Mouse (Mus musculus) right cerebral cortex, postnatal 10 days (tissue): ENCODE results near the gene Olfr464.
A peak's percentile ranks its signal among the peaks of the same experiment; 100 is the strongest.

Experiments
- DNase-seq, 2 experiments: peaks; one replicate each; pipeline ENCODE4 v3.0.0; 2021; ENCODE audit warnings: low spot score in 2 of 2

The Olfr464 gene

DNA sequence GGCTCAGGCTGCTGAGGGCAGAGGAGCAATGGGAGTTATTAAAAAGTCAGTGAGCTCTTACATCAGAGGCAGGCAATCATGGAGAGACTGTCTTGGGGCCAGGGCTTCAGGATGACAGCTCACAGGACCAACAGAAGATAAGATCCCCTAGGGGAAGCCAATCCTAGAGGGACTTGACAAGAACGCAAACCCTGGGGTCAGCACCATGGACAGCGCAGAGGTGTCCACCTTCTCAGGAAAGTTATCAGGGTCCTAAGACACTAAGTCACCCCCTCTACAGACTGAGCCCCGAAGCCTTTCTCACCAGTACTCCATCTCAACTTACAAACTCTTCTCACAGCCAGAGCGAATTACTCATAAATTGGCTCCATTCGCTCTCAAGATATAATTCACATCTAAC lies at the start of gene Olfr464:
Gene Olfr464, minus strand, starts transcription at position 2 of the 400 bp plus-strand sequence.
- no peak for DNase-seq

- DNase-seq: peak in 1 of 2 experiments; percentile 11
Observed at GRCm38 (mm10) chr11:87968356-87969122, 47.8 kb upstream of the Olfr464 start.

DNA sequence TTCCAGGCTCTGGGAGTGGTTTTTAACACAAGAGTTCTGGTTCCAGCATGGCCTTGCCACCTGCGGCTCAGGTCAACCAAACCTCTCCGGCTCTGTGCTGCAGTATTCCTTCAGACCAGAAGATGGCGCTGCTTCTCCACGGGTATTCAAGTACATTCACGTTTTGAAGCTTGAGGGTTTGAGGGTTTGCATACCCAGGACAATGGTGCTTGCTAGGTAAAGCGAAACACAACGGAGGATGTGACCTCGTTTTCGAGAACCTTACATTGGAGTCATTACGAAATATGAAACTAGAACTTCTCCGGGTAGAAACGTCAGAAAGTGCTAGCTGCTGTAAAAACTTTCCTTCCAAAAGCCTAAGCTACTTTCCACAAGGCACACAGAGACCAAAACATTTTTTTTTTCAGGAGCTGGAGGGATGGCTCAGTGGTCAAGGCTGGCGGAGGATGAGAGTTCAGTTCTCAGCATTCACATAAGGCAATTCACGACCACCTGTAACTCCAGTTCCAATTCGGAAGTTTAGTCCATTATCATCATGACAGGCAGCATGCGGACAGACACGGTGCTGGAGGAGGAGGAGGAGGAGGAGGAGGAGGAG lies 47.0 kb upstream of the Olfr464 start:
- peak; percentile 75 to 84 for DNase-seq

DNA sequence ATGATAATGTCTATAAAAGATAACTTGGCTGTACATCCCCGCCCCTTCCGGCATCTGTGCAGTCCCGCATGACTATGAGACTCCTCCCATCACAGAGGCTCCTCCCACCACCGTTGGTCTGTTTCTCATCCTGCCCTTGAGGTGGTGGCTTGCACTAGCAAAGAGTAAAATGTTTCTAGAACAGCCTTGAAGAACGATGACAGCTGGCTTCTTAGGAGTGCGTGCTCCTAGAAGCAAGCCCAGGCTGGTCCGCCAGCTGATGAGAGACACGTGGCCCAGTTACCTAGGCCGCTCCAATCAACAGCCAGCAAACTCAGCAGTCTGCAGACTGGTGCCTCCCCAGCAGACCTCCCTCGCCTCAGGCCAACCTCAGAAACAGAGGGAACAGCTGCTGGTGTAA lies 45.4 kb upstream of the Olfr464 start:
- no peak for DNase-seq

DNA sequence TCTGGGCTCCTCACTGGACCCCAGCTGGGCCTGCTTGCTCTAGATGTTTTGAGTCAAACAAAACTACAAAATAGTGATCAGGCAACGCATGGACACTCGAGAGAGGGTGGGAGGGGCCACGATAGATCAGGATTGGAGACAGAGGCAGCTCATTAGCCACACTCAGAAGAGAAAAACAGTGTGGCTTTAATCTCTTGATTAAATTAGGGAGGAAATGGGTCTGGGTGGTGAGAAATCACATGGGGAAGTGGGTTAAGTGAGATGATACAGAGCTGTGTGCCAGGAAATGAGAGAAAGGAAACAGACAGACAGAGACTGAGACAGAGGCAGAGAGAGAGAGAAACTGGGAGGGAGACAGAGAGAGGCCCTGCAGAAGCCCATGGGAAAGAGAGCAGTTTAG lies 44.5 kb upstream of the Olfr464 start:
- no peak for DNase-seq

GRCm38 (mm10) chr11:87957066-87957465 lies 36.3 kb upstream of the Olfr464 start:
- DNase-seq: no peak

DNA sequence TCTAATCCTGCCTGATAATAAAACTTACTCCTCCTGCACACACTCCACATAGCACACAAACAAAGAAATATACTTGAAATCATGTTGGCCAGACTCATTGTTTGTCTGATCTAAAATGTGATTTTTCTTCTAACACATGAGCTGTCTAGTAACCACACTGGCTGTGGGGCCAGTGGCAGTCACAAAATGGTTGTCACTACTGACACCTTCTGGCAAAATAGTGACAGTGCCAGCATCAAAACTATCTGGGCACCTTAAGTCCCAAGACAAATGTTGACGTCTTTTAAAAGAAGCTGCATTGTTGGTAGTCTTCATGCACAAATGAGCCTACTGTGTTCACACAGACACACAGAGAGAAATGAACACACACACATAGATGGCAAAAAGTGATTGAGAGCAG lies 34.4 kb upstream of the Olfr464 start:
- DNase-seq: no peak

DNA sequence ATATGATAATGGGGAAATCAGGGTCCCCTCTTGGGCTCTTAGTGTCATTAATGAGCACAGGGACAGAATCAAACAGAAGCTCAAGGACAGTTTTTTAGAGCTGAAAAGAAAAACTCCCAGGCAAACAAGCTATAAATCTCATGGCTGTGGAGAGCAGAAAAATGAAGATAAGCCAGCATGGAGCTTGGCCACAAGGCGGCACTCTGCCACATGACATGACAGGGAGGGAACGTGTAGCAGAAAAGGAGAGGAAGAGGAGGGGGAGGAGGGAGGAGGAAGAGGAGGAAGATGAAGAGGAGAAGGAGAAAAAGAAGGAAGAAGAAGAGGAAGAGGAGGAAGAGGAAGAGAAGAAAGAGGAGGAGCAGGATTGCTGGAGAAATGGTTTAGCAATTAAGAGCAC lies 29.2 kb upstream of the Olfr464 start:
- no peak for DNase-seq

DNA sequence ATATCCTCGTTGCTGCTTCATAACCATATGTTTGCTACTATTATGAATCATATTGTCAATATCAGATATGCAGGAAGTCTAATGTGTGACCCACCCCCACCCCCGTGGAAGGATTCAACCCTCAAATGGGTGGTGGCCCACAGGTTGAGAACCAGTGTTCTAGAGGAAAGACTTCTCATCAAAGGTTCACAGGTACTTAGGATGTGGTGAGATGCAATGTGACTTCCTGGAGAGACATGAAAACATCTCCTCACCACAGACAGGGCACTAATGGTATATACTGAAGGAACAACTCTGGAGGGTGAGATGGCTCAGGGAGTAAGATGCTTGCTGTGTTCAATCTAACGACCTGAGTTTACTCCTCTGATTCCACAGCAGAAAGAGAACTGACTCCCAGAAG lies 14.7 kb upstream of the Olfr464 start:
- no peak for DNase-seq

DNA sequence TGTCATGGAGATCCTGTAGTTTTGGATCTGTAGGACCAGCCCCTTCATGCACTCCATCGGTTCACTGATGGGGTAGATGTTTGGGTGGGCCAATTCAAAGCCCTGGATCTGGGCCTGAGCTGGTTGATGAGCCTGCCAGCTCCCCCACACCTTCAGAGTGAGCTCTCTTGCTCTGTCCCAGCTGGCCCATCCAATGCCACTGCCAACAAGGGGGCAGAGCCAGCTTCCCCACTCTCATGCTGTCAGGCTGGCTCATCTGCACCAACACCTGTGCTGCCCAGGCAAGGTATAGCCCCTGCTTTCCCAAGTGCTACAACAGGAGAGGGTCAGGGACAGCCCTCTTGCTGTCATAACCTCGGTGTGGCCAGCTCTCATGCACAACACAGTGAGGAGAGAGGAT lies 13.0 kb upstream of the Olfr464 start:
- DNase-seq: no peak

DNA sequence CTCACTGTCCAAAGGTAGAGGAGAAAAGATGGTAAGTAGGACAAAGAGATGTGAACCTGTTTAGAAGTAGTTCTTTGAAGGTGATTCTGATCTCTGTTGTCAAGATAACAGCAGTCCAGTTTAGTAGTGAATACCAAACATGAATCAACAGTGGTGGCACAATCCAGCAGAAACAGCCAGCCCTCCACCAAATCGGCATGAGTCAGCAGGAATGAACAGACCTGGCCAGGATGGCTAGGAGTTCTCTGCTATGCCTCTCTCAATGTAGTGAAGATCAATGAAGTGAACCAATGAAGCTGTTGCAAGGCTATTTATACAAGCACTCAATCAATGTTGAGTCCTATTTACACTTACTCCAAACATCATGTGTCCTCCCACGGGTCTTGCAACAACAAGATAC lies 9.6 kb upstream of the Olfr464 start:
- DNase-seq: no peak

- no peak for DNase-seq
Observed at GRCm38 (mm10) chr11:87920301-87920700, 466 bp downstream of the Olfr464 start.

DNA sequence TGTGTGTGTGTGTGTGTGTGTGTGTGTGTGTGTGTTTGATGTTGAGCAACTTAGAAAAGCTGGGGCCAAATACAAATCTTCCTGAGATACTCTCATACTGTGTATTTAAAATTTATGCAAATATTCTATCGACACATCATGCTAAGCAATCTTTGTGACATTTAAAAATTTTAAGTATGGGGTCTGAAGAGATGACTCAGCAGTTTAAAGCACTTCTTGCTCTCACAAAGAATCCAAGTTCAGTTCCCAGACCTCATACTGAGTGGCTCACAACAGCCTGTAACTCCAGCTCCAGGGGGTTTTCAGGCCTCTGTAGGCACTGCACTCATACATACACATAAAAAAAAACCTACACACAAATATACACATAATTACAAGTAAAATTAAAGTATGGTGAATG lies 4.8 kb downstream of the Olfr464 start:
- DNase-seq: no peak

DNA sequence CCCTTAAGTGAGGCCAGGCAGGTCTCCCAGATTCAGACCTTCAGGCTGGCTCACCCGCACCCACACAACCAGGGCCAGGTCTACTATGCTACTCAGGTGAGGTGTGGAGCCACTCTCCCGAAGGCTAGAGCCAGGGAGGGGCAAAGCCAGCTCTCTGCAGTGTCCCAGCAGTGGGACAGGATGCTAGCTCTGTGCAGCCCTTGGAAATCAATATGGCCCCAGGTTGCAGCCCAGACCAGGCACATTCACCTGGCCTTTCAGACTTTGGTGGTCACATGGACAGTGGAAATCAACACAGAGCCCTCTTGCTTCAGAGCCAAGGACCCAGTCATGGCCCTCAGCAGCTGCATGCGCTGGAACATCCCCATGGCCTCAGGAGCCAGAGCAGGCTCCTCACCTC lies 16.4 kb downstream of the Olfr464 start:
- no peak for DNase-seq

- DNase-seq: no peak
Observed at GRCm38 (mm10) chr11:87897287-87897686, 23.5 kb downstream of the Olfr464 start, which contains the start of gene Olfr463. Gene Olfr463 (minus strand): TSS chr11:87897387.

- no peak for DNase-seq
Observed at GRCm38 (mm10) chr11:87892168-87892567, 28.6 kb downstream of the Olfr464 start, which contains the start of gene Olfr462. Gene Olfr462 (minus strand): TSS chr11:87892268.

- DNase-seq: no peak
Observed at GRCm38 (mm10) chr11:87884856-87885255, 35.9 kb downstream of the Olfr464 start.

DNA sequence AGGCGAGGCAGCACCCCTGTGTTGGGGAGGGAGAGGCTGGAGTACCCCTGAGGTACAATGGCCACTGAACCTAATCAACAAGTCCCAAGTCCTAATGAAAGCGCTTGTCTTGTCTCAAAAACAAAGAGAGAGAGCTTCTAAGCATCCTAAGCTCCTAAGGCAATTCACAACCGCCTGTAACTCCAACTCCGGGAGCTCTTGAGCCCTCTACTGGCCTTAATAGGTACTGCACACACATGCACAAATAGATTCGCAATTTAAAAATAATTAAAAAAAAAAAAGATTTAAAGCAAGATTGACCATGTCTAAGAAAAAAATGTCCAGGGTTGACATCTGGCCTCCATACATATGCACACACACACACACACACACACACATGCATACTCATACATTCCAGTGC lies 37.3 kb downstream of the Olfr464 start:
- DNase-seq: no peak

GRCm38 (mm10) chr11:87881714-87882113 lies 39.1 kb downstream of the Olfr464 start:
- no peak for DNase-seq

DNA sequence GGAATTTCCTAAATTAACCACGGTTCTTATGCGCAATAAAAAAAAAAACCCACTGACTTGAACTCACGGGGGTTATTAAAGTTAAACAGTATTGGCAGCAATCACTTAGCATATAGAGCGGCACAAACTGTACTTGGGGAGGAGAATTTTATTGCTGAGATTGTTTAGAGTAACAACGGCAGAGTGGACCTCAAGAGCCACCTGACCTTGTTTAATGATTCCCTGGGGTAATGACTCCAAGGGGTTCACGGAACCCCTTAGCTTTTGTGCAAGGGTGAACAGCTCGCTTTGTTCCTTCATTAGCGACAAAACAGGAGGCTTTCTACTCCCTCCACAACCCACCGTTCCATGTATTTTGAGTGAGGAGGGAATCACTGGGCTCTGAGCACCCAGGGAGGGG lies 40.9 kb downstream of the Olfr464 start:
- DNase-seq: no peak

DNA sequence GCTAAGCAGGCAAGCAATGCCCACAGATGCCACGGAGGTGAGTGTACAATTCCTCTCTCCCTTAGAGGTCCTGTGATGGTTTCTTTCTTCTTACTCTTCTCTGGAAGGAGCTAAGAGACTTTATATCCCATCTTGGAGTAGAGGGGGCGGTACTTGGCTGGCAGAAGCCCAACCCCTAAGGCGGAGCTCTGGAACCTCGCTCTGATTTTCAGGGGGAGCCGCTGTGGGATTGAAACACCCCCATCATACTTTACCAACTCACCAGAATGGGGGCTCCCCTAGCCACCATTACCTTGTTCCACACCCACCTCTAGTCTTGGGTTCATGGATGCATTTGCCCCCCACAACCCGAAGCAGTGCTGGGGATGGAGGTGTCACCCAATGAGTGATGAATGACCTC lies 45.3 kb downstream of the Olfr464 start, which contains the start of gene Epx:
Gene Epx, minus strand, starts transcription at position 101 of the 400 bp plus-strand sequence.
- DNase-seq: no peak

DNA sequence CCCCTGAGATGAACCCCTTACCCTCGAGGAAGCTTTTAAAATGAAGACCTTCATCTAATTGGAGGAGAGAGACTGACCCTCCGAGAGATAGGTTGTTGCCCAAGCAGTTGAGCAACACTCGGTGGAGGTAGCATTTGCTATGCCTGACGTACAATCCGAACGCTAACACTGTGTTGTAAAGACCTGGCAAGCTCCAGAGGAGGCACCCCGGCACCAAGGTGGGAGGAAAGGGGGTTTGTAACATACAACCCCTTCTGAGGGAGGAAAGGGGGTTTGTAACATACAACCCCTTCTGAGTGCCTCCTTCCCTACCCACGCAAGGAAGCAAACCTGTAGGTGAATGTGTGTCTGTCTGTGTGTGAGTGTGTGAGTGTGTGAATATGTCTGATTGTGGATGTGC lies 49.0 kb downstream of the Olfr464 start:
- DNase-seq: no peak

DNA sequence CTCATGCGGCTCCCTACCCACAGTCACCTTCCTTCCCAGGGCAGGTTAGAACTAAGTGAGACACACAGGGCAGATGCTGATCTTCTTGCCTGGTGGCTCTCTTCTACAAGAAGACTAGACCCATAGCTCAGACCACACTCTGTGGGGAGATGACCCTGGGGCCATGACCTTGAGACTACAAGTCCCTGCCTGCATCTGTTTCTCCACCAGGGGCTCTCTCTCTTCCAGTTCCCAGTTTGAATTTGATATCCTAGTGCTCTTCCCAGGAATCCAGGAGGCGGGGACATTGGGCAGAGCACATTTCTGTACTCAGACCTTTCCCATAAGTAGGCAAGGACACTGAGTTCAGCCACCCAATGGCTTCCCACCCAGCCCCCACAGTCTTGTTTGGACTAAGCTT lies 50.7 kb downstream of the Olfr464 start:
- no peak for DNase-seq
